Mouse (Mus musculus) ES-E14 (cell line): ENCODE data around the gene Syt9. TPM values are rescaled to one million over a fixed set of nuclear protein-coding genes. Genes with fewer than 3 reads are reported as not detected.

ENCODE experiments used
- DNase-seq: peaks from one replicate; pipeline ENCODE4 v3.0.0-alpha.2; 2013; ENCODE audit warnings: low read depth, low spot score
- H3K27ac ChIP-seq: 2 replicates; pipeline ENCODE4 v1.5.1; 2012; ENCODE audit warnings: low read depth, mild to moderate bottlenecking, low read length, moderate library complexity, mixed read lengths; ENCODE audit not compliant: poor library complexity, insufficient read depth, severe bottlenecking
- H3K36me3 ChIP-seq: 2 replicates; pipeline ENCODE4 v1.6.1; 2012; ENCODE audit warnings: mild to moderate bottlenecking, low read length, moderate library complexity, mixed read lengths; ENCODE audit not compliant: control insufficient read depth, poor library complexity, insufficient read depth, severe bottlenecking
- H3K4me1 ChIP-seq, 2 experiments: fragments of 150-350 bp in 1 of 2; sonication (generic) in 1 of 2; 2 replicates each; pipeline ENCODE4 v1.6.1; 2012; ENCODE audit warnings: low read length in 2 of 2, mild to moderate bottlenecking in 1 of 2, mixed read lengths in 1 of 2; ENCODE audit not compliant: control insufficient read depth in 2 of 2, insufficient read depth in 2 of 2, poor library complexity in 1 of 2
- H3K4me3 ChIP-seq, 2 experiments: fragments of 150-350 bp in 1 of 2; sonication (generic) in 1 of 2; 2 replicates each; pipeline ENCODE4 v1.5.1; 2012; ENCODE audit warnings: low read length in 2 of 2, low read depth in 1 of 2, mild to moderate bottlenecking in 1 of 2, mixed read lengths in 1 of 2; ENCODE audit not compliant: insufficient read depth in 1 of 2, poor library complexity in 1 of 2, severe bottlenecking in 1 of 2
- H3K9ac ChIP-seq: 2 replicates; pipeline ENCODE4 v1.6.1; 2012; ENCODE audit warnings: low read depth, mild to moderate bottlenecking, low read length, mixed read lengths; ENCODE audit not compliant: poor library complexity, insufficient read depth, severe bottlenecking
- H3K9me3 ChIP-seq: fragments of 150-350 bp; sonication (generic); 2 replicates; pipeline ENCODE4 v1.6.1; 2012; ENCODE audit warnings: low read depth, mild to moderate bottlenecking, low read length; ENCODE audit not compliant: control insufficient read depth, insufficient read depth
- CHD2 ChIP-seq: IDR thresholded peaks from 2 replicates; pipeline ENCODE4 v1.6.1; 2014; ENCODE audit warnings: mild to moderate bottlenecking, low read depth, low read length, inconsistent platforms
- HCFC1 ChIP-seq: IDR thresholded peaks from 2 replicates; pipeline ENCODE4 v1.6.1; 2012; ENCODE audit warnings: low read length, inconsistent platforms, borderline replicate concordance; ENCODE audit not compliant: insufficient read depth
- MAFK ChIP-seq: IDR thresholded peaks from 2 replicates; pipeline ENCODE4 v1.6.1; 2014; ENCODE audit warnings: mild to moderate bottlenecking, low read depth, low read length, inconsistent platforms; ENCODE audit not compliant: insufficient read depth
- ZC3H11A ChIP-seq: IDR thresholded peaks from 2 replicates; pipeline ENCODE4 v1.6.1; 2012; ENCODE audit warnings: low read depth, mild to moderate bottlenecking, inconsistent platforms, low read length, borderline replicate concordance
- ZNF384 ChIP-seq: IDR thresholded peaks from 2 replicates; pipeline ENCODE4 v1.6.1; 2012; ENCODE audit warnings: low read depth, low read length, inconsistent platforms
- in situ Hi-C, 2 experiments: fragments of 600-800 bp; cut with MboI; formaldehyde crosslinking; loops; one replicate each; pipeline ENCODE4 v1.15.1; 2025; ENCODE audit warnings: low sequenced_read_pairs in 2 of 2, inconsistent platforms in 1 of 2; ENCODE audit not compliant: unreplicated experiment in 2 of 2
- total RNA-seq: library from RNA; depleted of rRNA; stranded (reverse); fragments of 300-350 nt; gene quantifications from 2 replicates; pipeline ENCODE4 v1.2.3, GENCODE M21; 2012

Syt9 gene
- total RNA-seq, 1 experiment, result 8.4 TPM

GRCm38 (mm10) chr7:107536516-107536915 is 166.0 kb downstream of the Syt9 start:
- Histone ChIP-seq H3K9me3 (no peaks in the 10 kb centered on the region), H3K4me3 (no peak overlapping the region), H3K4me1 (peaks cover 0 to 4% of the 10 kb centered on the region in 2 experiments; a peak in 1 of 4 replicates), H3K36me3 (no peaks in the 10 kb centered on the region), H3K27ac (no peak overlapping the region), H3K9ac (no peak overlapping the region)
- TF ChIP-seq ZNF384, result no peak
- TF ChIP-seq MAFK, result no peak
- TF ChIP-seq ZC3H11A, result no peak
- no peak for TF ChIP-seq CHD2
- in situ Hi-C loops, result no loop called here
- DNase-seq, result no peak

GRCm38 (mm10) chr7:107540034-107540433 is 169.5 kb downstream of the Syt9 start:
- Histone ChIP-seq H3K9ac (no peak overlapping the region), H3K27ac (no peak overlapping the region), H3K4me1 (peaks cover 0 to 4% of the 10 kb centered on the region in 2 experiments; a peak in 1 of 4 replicates), H3K9me3 (no peaks in the 10 kb centered on the region), H3K4me3 (no peak overlapping the region), H3K36me3 (no peaks in the 10 kb centered on the region; the same call in 1 of the 2 replicates)
- no peak for DNase-seq
- in situ Hi-C loops, result no loop called here
- TF ChIP-seq MAFK (no peak), CHD2 (no peak), ZNF384 (no peak), HCFC1 (no peak), ZC3H11A (no peak)

- in situ Hi-C loops, result no loop called here
- TF ChIP-seq ZC3H11A (no peak), CHD2 (no peak), HCFC1 (no peak), ZNF384 (no peak)
- H3K4me3 ChIP-seq, result no peak overlapping the region
- no peaks in the 10 kb centered on the region for H3K4me1 ChIP-seq
- DNase-seq, result no peak
- no peaks in the 10 kb centered on the region for H3K9me3 ChIP-seq
- no peak overlapping the region for H3K27ac ChIP-seq
- H3K9ac ChIP-seq, result no peak overlapping the region
- H3K36me3 ChIP-seq, result peaks cover 4% of the 10 kb centered on the region; the same call in 1 of the 2 replicates
Observed at GRCm38 (mm10) chr7:107545011-107545410, 174.5 kb downstream of the Syt9 start.

- TF ChIP-seq MAFK (no peak), HCFC1 (no peak), CHD2 (no peak), ZNF384 (no peak), ZC3H11A (no peak)
- H3K9ac ChIP-seq, result no peak overlapping the region
Observed at GRCm38 (mm10) chr7:107547872-107548271, 177.3 kb downstream of the Syt9 start.

GRCm38 (mm10) chr7:107553461-107553860 is 182.9 kb downstream of the Syt9 start:
- in situ Hi-C loops, result loop anchor here (10.0 to 25.0 kb wide), 2 partner anchors 339 to 341 kb away; partner anchors contain the start of gene Rbmxl2 (in 1 of the 2)
- H3K36me3 ChIP-seq, result peaks cover 4% of the 10 kb centered on the region; the same call in 1 of the 2 replicates
- peak overlapping the region; percentile 80 for H3K27ac ChIP-seq
- no peak for DNase-seq
- TF ChIP-seq CHD2, result no peak
- no peak for TF ChIP-seq ZNF384
- TF ChIP-seq HCFC1, result no peak
- TF ChIP-seq ZC3H11A, result no peak
- peak; percentile 44; the same call in 1 of the 2 replicates for TF ChIP-seq MAFK
- no peak overlapping the region for H3K4me3 ChIP-seq
- no peaks in the 10 kb centered on the region for H3K9me3 ChIP-seq
- no peak overlapping the region for H3K9ac ChIP-seq
- H3K4me1 ChIP-seq, result peaks cover 3% of the 10 kb centered on the region in 2 experiments; a peak in 3 of 4 replicates

More at GRCm38 (mm10) chr7:107547872-107548271, 177.3 kb downstream of the Syt9 start:
- DNase-seq, result no peak
- H3K9me3 ChIP-seq, result no peaks in the 10 kb centered on the region
- in situ Hi-C loops, result no loop called here
- H3K36me3 ChIP-seq, result peaks cover 4% of the 10 kb centered on the region; the same call in 1 of the 2 replicates
- H3K4me3 ChIP-seq, result no peak overlapping the region
- H3K4me1 ChIP-seq, result no peaks in the 10 kb centered on the region; a peak in 1 of 4 replicates
- H3K27ac ChIP-seq, result no peak overlapping the region
